Mouse (Mus musculus) neural tube, embryonic 14.5 days (tissue): ENCODE measurements at regions not wholly inside any gene's neighbourhood (a gene's known extent, or its start where the extent isn't known, plus 50 kb on each side); places are given as distances from the start of the nearest gene placed in this dataset.

Source experiments
- ATAC-seq: fragments of 200-750 bp; cut with Nextera tagmentation; 2 replicates; pipeline ENCODE4 v1.8.0; 2017; ENCODE audit warnings: low read depth, mild to moderate bottlenecking, moderate TSS enrichment, moderate library complexity
- H3K27ac ChIP-seq: fragments of 300-500 bp; sonication (generic); 2 replicates; pipeline ENCODE4 v1.5.1; 2014; ENCODE audit warnings: low read depth, mild to moderate bottlenecking, control low read depth, low read length, moderate library complexity, mixed read lengths
- H3K27me3 ChIP-seq: fragments of 300-500 bp; sonication (generic); 2 replicates; pipeline ENCODE4 v1.6.1; 2014; ENCODE audit warnings: low read length; ENCODE audit not compliant: control insufficient read depth, insufficient read depth
- H3K36me3 ChIP-seq: fragments of 300-500 bp; sonication (generic); 2 replicates; pipeline ENCODE4 v1.6.1; 2014; ENCODE audit warnings: low read length, mixed read lengths; ENCODE audit not compliant: control insufficient read depth, insufficient read depth
- H3K4me1 ChIP-seq: fragments of 300-500 bp; sonication (generic); 2 replicates; pipeline ENCODE4 v1.6.1; 2014; ENCODE audit warnings: low read length; ENCODE audit not compliant: control insufficient read depth, insufficient read depth
- H3K4me2 ChIP-seq: fragments of 300-500 bp; sonication (generic); 2 replicates; pipeline ENCODE4 v1.6.1; 2014; ENCODE audit warnings: mild to moderate bottlenecking, low read depth, low read length, control low read depth
- H3K4me3 ChIP-seq: fragments of 300-500 bp; sonication (generic); 2 replicates; pipeline ENCODE4 v1.5.1; 2014; ENCODE audit warnings: low read depth, low read length, control low read depth, mixed read lengths
- H3K9ac ChIP-seq: fragments of 300-500 bp; sonication (generic); replicated peaks from 2 replicates; pipeline ENCODE4 v1.6.1; 2014; ENCODE audit warnings: low read depth, mild to moderate bottlenecking, control low read depth, low read length, mixed read lengths
- H3K9me3 ChIP-seq: fragments of 300-500 bp; sonication (generic); 2 replicates; pipeline ENCODE4 v1.6.1; 2016; ENCODE audit warnings: low read length; ENCODE audit not compliant: control insufficient read depth
- WGBS: fragments of 180-500 bp; shearing (Covaris S2); extraction: QIAGEN DNeasy Blood & Tissue Kit; methylation state at CpG from one replicate; pipeline ENCODE4 v1.1.7; 2014; 5-methylcytosine and 5-hydroxymethylcytosine counted together

DNA sequence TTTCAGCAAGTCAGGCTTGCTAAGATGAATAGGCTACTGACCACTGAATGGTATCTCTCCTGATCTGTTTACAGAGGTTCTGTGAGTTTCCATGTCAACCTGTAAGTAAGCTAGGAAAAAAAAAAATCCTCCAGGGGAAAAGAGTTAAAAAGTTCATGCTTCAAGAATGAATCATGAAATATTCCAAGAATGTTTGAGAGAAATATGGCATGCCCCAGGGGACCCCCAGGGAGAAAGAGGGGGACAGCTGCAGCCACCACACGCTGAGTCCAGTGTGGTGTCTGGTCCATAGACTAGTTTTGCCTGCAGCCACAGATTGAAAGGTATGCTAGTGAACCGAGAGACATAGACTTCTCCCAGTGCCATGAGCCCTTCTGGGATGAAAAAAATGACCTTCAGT lies 56.1 kb upstream of the Fggy start:
- no peak overlapping the region for H3K4me3 ChIP-seq
- no peaks in the 10 kb centered on the region for H3K27me3 ChIP-seq
- H3K36me3 ChIP-seq, result no peaks in the 10 kb centered on the region
- ATAC-seq, result no peak
- H3K4me1 ChIP-seq, result no peaks in the 10 kb centered on the region
- no peak overlapping the region for H3K27ac ChIP-seq
- no peaks in the 10 kb centered on the region for H3K9me3 ChIP-seq
- H3K9ac ChIP-seq, result no peak overlapping the region
- H3K4me2 ChIP-seq, result no peak overlapping the region
- WGBS, result 41% methylated on average over 2 of the region's 2 CpGs

DNA sequence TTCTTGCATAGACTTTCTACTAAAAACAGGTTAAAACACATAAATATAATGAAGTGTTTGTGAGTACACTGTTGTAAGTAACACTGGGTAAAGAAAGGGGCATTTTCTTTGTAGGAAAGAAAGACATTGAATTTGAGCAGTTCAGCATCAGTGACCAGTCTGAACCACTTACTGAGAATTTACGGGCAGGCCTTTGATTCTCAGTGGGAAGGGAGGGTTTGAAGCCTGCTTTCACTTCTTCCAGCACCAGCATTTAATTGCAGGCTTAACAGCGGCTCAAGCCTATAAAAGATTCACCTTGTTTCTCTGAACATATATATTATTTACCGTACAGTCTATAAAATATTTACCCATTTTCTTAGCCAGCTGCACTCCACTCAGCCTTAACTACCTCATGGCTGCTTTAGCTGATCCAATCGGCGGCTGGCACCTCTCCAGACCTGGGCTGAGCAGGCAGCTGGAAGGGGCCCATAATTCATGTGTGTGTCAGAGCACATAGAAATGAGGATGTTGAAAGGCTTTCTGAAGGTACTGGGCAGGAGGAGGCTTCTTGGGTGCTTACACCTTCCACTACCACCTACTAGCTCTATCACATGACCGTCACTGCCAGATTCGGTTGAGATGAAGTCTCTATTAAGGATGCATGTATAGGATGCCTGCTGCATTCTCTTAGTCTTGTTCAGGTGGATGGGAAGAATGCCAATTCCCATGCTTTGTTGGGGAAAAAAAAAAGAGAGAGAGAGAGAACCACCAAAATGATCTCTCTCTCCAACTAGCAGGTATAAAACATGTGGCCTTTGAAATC lies 50.0 kb upstream of the Fggy start:
- 25% methylated on average over 7 of the region's 7 CpGs for WGBS
- Histone ChIP-seq H3K27me3 (no peaks in the 10 kb centered on the region), H3K36me3 (no peaks in the 10 kb centered on the region), H3K4me3 (no peak overlapping the region), H3K9ac (no peak overlapping the region), H3K27ac (peak overlapping the region; percentile 60), H3K4me2 (no peak overlapping the region), H3K9me3 (no peaks in the 10 kb centered on the region), H3K4me1 (peaks cover 4% of the 10 kb centered on the region; the same call in 1 of the 2 replicates)
- ATAC-seq, result peak; percentile 98
